Mouse (Mus musculus): Measurements from ENCODE around the gene Prkg2. TPM values are rescaled to one million over a fixed set of nuclear protein-coding genes. Genes with fewer than 3 reads are reported as not detected.

Gene Prkg2
- total RNA-seq, 2 experiments from 2014 or later = 1.1 TPM

GRCm38 (mm10) chr5:98978316-98978715 is 58.8 kb downstream of the Prkg2 start:
- DNase-seq (ENCODE audit: low spot score in 2 of 2) = no peak

- DNase-seq (ENCODE audit: low spot score in 2 of 2) = no peak
These were observed 61.1 kb downstream of the Prkg2 start for GRCm38 (mm10) chr5:98975877-98976672.

DNA sequence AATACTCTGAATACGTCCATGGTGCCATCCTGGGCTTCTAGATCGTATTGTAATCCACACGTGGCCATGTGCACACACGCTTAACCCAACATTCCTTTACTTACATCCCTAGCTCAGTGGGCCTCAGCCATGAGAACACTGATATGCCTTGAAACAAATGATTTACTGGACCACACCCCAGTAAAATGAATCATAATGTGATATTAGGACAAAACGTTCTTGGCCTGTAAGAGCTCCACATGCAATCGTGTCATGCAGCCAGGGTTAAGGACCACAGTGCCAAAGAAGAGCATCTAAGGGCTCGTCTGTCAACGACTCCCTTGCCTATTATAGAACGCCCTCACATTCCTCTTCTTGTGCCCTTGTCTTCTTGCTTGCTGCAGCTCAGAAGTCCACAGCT is 70.5 kb downstream of the Prkg2 start:
- no peak for DNase-seq (ENCODE audit: low spot score in 2 of 2)

DNA sequence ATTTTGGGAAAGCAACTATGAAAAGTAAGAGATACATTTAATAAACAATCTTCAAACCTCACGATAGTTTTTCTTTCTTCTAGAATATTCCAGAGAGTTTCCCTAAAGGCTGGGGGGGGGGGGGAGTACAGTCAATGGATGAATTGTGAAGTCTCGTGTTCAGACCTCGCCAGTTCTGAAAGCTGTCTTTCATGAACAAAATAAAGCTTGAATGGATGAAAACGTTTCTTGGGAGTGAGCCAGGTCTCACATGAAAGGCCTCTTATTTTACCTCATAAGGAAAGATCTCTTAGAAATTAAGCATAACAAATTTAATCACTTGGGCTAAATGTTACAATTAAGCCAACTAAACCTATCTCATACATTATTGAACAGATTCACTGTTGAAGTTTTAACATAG is 72.0 kb downstream of the Prkg2 start:
- no peak for DNase-seq (ENCODE audit: low spot score in 2 of 2)

DNA sequence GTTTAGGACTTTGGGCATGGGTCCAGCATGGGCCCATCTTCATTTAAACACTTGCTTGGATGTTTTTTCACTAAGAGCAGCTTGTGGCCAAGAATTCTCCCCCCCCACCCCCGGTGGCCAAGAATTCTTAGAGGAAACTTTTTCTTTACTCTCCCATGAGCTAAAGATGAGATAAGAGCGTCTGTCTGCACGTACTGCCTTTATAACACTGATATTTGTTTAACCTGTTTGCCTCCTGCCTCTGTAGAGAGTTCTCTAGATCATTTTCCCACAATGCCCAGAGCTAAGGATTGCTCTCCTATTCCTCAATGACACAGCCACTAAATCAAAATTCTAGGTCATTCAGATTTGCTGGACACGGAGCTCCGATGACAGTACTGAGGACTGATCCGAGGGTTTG is 72.8 kb downstream of the Prkg2 start:
- DNase-seq (ENCODE audit: low spot score in 2 of 2) = no peak

GRCm38 (mm10) chr5:98962472-98962871 is 74.7 kb downstream of the Prkg2 start:
- DNase-seq (ENCODE audit: low spot score in 2 of 2) = no peak

- no peak for DNase-seq (ENCODE audit: low spot score in 2 of 2)
These were observed 81.6 kb downstream of the Prkg2 start for GRCm38 (mm10) chr5:98955576-98955975.

DNA sequence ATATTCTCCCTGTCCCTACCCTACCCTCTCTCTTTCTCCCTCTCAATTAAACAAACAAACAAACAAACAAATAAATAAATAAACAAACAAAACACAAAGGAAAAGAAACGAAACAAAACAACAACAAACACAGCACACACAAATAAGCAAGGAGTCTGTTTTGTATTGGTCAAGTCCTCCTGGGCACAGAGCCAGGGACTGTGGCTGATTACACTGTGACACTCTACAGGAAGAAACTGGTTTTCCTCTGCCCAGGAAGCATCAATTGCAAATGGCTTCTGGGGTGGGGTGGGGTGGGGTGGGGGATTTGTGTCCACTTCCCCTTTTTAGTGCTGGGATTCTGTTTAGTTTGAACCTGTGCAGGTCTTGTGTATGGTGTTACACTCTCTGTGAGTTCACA is 83.8 kb downstream of the Prkg2 start:
- DNase-seq (ENCODE audit: low spot score in 2 of 2) = no peak

DNA sequence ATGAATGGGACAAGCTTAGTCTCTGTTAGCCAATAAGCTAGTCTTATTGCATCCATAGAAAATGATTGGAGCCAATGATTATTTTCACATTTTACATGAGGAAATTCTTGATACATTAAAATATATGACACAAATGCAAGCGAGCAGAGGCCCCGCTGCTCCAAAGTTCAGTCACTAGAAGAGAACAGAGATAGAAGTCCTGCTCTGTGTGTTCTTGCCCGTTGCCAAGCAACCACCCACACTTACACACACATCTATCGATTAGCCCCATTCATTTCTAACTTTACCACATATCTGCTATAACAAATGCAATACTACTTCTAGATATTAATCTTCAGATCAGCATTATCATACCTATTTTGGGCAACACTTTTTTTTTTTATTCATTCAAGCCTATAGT is 85.6 kb downstream of the Prkg2 start:
- no peak for DNase-seq (ENCODE audit: low spot score in 2 of 2)

GRCm38 (mm10) chr5:98950495-98951092 is 86.6 kb downstream of the Prkg2 start:
- DNase-seq (ENCODE audit: low spot score in 2 of 2) = no peak

DNA sequence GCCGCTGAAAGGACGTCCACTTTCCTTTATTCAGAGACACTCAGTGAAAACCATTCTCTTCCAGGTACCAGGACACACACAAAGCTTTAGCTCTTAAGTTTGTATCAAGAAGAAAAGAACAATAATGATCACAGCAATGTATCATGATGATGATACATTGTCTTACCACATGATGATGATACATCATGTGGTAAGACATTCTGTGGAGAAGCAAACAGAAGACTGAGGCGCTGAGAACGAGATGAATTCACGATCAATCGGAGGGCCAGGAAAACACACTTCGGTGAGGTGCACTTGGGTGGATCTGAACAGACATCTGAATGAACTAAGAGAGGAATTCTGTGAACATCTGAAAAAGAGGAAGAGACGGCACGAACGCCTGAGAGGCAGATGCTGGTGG is 87.4 kb downstream of the Prkg2 start:
- no peak for DNase-seq (ENCODE audit: low spot score in 2 of 2)

- no peak for DNase-seq (ENCODE audit: low spot score in 2 of 2)
These were observed 90.5 kb downstream of the Prkg2 start for GRCm38 (mm10) chr5:98946656-98947055.

- no peak for DNase-seq (ENCODE audit: low spot score in 2 of 2)
These were observed 91.0 kb downstream of the Prkg2 start for GRCm38 (mm10) chr5:98946117-98946620.

- DNase-seq (ENCODE audit: low spot score in 2 of 2) = no peak
These were observed 93.4 kb downstream of the Prkg2 start for GRCm38 (mm10) chr5:98943776-98944175.

DNA sequence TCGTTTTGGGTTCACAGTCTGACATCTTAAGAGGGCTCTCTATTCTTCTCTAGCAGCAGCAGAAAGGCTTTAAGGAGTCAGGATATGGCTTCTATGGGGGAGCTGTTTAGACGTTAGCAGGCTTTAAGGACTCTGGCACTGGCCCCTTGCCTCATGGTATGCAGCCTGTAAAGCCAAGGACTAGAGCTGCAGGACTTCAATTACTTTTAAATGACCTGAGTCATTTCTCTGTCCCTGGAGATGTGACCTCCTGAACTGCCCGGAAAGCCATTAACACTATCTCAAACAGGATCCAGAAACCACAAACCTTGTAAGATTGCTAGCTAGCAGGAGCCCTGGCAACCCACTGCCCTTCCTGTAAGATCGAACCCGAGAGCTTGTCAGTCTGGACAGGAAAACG is 96.4 kb downstream of the Prkg2 start:
- no peak for DNase-seq (ENCODE audit: low spot score in 2 of 2)

GRCm38 (mm10) chr5:98939631-98940208 is 97.4 kb downstream of the Prkg2 start:
- no peak for DNase-seq (ENCODE audit: low spot score in 2 of 2)

- no peak for DNase-seq (ENCODE audit: low spot score in 2 of 2)
These were observed 98.0 kb downstream of the Prkg2 start for GRCm38 (mm10) chr5:98939116-98939515.

GRCm38 (mm10) chr5:98937879-98938278 is 99.3 kb downstream of the Prkg2 start:
- no peak for DNase-seq (ENCODE audit: low spot score in 2 of 2)

GRCm38 (mm10) chr5:98936650-98937049 is 100.5 kb downstream of the Prkg2 start:
- no peak for DNase-seq (ENCODE audit: low spot score in 2 of 2)

DNA sequence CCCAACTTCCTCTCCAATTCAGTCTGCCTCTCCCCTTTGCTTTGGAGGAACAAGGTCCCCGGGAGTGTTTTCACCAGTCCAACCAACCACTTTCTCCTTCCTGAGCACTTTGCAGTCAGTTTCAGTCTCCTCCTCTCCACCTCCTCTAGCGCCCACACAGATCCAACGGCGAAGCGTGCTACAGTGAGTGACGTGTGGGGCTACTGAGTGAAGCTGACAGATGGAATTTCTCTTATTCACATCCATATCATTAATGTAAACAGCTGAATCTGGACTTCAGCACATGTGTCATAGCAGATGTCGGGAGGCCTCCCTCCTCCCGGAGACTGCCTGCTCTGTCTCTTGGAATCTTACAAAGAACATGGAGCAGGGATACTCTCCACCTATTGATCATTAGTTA is 101.2 kb downstream of the Prkg2 start:
- DNase-seq (ENCODE audit: low spot score in 2 of 2) = no peak

DNA sequence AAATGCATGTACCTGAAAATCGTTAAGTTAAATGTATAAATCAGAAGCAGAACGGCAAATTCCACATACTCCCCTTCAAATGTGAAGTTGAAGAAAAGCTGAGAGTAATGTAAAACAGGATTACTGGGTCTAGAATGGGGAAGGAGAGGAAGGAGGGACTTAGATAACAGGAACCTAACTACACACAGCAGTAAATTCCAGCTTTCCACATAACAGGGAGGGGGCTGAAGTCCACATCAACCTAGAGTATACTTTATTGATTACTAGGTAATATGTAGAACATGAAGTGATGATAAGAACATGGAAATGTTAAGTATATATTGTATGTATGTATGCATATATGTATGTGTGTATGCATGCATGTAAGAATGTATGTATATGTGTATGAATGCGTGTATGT is 114.2 kb downstream of the Prkg2 start:
- no peak for DNase-seq (ENCODE audit: low spot score in 2 of 2)

GRCm38 (mm10) chr5:98921608-98922007 is 115.5 kb downstream of the Prkg2 start:
- DNase-seq (ENCODE audit: low spot score in 2 of 2) = no peak
